Mouse (Mus musculus): ENCODE measurements at regions not wholly inside any gene's neighbourhood (a gene's known extent, or its start where the extent isn't known, plus 50 kb on each side); places are given as distances from the start of the nearest gene placed in this dataset.

DNA sequence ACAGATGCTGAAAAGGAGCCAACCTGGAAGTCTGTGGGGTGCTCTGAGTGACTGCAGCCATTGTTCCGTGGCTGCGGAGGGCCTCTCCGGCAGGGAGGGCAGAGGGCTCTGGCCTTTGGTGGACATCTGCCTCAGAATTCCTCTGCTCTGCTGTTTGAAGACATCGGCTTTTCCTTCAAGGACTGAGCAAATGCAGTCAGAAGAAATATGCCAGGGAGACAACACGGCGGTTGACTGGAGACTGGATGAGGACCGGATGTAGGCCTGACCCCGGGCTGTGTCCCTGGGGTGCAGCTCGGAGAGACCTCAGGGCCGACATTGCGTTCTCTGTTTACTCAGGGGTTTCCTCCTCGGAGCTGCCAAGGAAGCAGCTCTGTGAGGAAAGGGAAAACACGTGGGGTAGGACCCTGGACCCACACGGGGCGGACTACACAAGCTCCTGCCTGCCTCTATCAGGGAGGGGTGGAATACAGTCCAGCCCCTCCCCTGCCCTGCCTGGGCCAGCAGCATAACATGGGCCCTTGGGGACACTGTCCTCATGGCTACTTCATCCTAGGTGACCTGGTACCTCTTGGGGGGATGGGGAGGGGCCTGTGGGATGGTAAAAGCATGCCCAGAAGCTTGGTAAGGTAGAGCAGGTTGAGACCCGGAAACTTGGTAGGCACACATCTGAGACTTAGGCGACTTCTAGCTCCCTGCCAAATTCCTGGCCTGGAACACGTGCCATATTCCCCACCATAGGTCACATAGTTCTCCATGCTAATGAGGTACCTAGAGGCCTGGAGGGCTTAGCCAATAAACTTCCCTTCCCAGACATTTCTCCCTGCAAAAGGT lies 72.1 kb upstream of the Itga6 start:
- TF ChIP-seq CTCF (IDR thresholded peaks at IDR 0.05; ENCODE audit: low read depth) (no peak), EP300 (IDR thresholded peaks at IDR 0.05; ENCODE audit: low read depth) (no peak)

Data from liver, postnatal 0 days (tissue).